Mouse (Mus musculus): ENCODE data around the gene Pdia5. TPM values are rescaled to one million over a fixed set of nuclear protein-coding genes. Genes with fewer than 3 reads are reported as not detected.
A peak's percentile ranks its signal among the peaks of the same experiment; 100 is the strongest.

Gene Pdia5
- polyA plus RNA-seq, 1 experiment from 2014 or later: 15.0 TPM

DNA sequence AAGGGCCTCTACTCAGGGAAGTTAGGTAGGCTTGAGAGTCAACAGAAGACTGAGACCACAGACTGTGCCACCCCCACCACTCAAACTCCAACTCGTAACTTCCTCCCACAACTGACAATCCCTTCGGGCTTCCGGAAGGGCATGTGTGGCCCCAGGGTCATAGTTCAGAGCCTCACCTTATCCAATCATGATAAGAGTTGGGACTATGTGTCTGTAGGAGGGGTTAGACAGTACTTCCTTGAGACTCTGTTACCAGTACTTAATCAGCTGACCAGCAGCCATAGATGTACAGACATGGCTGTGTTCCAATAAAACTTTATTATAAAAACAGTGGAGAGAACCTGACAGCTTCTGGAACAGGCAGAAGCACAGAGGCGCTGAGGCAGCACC lies 48.7 kb downstream of the Pdia5 start:
- no peaks in the 10 kb centered on the region for H3K36me3 ChIP-seq (ENCODE audit: control insufficient read depth, insufficient read depth, low read length)
- H3K9ac ChIP-seq (ENCODE audit: low read depth, low read length): no peak overlapping the region
- H3K9me3 ChIP-seq (replicated peaks; ENCODE audit: control insufficient read depth, low read length): no peaks in the 10 kb centered on the region
- no peak overlapping the region for H3K4me3 ChIP-seq (ENCODE audit: low read depth, low read length)
- no peak for ATAC-seq (replicated peaks; ENCODE audit: insufficient number of reproducible peaks, low FRiP score, low TSS enrichment)
- no peaks in the 10 kb centered on the region for H3K27me3 ChIP-seq (ENCODE audit: control insufficient read depth, insufficient read depth, low read length)
- H3K4me2 ChIP-seq: no peak overlapping the region
- H3K27ac ChIP-seq (ENCODE audit: low read depth, low read length): no peak overlapping the region
- WGBS (ENCODE audit: insufficient replicate concordance): 89% methylated on average over 4 of the region's 4 CpGs
- H3K4me1 ChIP-seq (ENCODE audit: control insufficient read depth, insufficient read depth, low read length): peaks cover 9% of the 10 kb centered on the region

DNA sequence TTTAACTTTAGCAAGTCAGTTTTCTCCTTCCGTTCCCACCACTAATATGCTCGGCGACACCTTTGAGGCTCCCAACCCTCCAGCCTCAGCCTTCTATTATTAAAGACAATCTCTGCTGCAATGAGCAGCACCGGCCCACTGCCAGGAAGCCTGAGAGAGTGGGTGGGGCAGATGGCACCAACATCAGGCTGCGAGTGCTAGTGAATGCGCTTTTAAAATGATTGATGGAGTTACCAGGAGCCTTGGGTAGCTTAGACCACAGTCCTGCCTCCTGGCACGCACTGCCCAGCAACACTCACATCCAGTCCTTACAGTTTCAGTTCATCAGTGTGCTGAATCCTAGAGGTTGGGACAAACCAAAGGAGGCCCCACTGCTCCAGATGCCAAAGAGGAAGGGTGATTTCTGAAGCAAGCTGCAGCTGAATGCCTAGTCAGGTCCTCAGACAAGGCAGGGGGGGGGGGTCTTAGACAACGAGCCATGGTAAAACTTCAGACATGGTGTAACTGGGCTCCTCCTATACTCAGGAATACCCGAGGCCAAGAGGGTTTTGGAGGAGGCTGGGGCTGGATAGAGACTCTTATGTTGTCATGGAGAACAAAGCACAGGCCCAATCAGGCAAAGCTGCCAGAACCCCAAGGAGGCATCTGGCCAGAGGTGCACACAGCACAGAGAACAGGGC lies 49.2 kb downstream of the Pdia5 start:
- no peak overlapping the region for H3K9ac ChIP-seq (ENCODE audit: low read depth, low read length)
- no peak overlapping the region for H3K27ac ChIP-seq (ENCODE audit: low read depth, low read length)
- 86% methylated on average over 9 of the region's 9 CpGs for WGBS (ENCODE audit: insufficient replicate concordance)
- no peak overlapping the region for H3K4me3 ChIP-seq (ENCODE audit: low read depth, low read length)
- H3K27me3 ChIP-seq (ENCODE audit: control insufficient read depth, insufficient read depth, low read length): no peaks in the 10 kb centered on the region
- H3K36me3 ChIP-seq (ENCODE audit: control insufficient read depth, insufficient read depth, low read length): no peaks in the 10 kb centered on the region
- no peaks in the 10 kb centered on the region for H3K9me3 ChIP-seq (replicated peaks; ENCODE audit: control insufficient read depth, low read length)
- H3K4me2 ChIP-seq: no peak overlapping the region
- peaks cover 9% of the 10 kb centered on the region for H3K4me1 ChIP-seq (ENCODE audit: control insufficient read depth, insufficient read depth, low read length)
- ATAC-seq (replicated peaks; ENCODE audit: insufficient number of reproducible peaks, low FRiP score, low TSS enrichment): no peak

DNA sequence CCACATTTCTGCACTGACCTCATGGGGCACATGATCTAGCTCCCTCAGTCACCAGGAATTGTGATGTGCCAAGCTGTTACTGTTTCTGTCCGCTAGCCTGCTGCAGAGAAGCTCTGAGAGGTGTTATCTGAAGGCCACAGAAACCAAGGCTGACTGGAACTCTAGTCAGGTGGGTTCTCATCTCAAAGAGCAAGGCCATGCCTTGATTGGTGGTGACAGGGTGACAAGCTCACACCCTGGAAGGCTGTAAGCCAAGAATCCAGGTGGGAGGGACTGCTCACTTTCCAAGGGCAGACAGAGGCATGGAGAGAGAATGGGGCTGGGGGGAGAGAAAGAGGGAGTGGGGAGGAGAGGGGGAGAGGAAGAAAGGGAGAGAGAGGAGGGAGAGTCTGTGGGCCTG lies 51.6 kb downstream of the Pdia5 start:
- Histone ChIP-seq H3K9me3 (replicated peaks; ENCODE audit: control insufficient read depth, low read length) (no peaks in the 10 kb centered on the region), H3K9ac (ENCODE audit: low read depth, low read length) (no peak overlapping the region), H3K27me3 (ENCODE audit: control insufficient read depth, insufficient read depth, low read length) (no peaks in the 10 kb centered on the region), H3K4me1 (ENCODE audit: control insufficient read depth, insufficient read depth, low read length) (peaks cover 9% of the 10 kb centered on the region), H3K4me2 (no peak overlapping the region), H3K36me3 (ENCODE audit: control insufficient read depth, insufficient read depth, low read length) (no peaks in the 10 kb centered on the region), H3K4me3 (ENCODE audit: low read depth, low read length) (no peak overlapping the region), H3K27ac (ENCODE audit: low read depth, low read length) (peak overlapping the region; percentile 76)
- 44% methylated on average over 1 of the region's 1 CpGs for WGBS (ENCODE audit: insufficient replicate concordance)
- ATAC-seq (replicated peaks; ENCODE audit: insufficient number of reproducible peaks, low FRiP score, low TSS enrichment): no peak

DNA sequence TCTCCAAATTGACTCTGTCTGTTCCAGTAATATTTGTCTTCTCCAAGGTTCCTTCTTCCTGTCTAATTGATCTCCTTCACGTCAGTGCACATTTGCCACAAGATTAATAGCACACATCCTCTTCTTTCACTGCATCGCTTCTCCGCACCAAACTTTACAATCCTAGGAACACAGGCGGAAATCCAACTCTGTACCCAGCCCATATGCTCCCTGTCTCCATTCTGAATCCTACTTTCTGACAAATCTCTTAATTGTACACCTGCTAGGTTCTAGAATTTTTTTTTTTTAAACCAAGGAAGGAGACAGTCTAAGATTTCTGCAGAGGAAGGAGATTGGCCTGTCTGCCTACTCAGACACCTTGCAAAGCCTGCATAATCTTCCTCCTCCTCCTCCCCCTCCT lies 59.1 kb downstream of the Pdia5 start:
- H3K9ac ChIP-seq (ENCODE audit: low read depth, low read length): no peak overlapping the region
- H3K36me3 ChIP-seq (ENCODE audit: control insufficient read depth, insufficient read depth, low read length): no peaks in the 10 kb centered on the region
- H3K4me3 ChIP-seq (ENCODE audit: low read depth, low read length): no peak overlapping the region
- H3K27me3 ChIP-seq (ENCODE audit: control insufficient read depth, insufficient read depth, low read length): no peaks in the 10 kb centered on the region
- H3K27ac ChIP-seq (ENCODE audit: low read depth, low read length): no peak overlapping the region
- no peaks in the 10 kb centered on the region for H3K9me3 ChIP-seq (replicated peaks; ENCODE audit: control insufficient read depth, low read length)
- ATAC-seq (replicated peaks; ENCODE audit: insufficient number of reproducible peaks, low FRiP score, low TSS enrichment): no peak
- H3K4me2 ChIP-seq: no peak overlapping the region
- H3K4me1 ChIP-seq (ENCODE audit: control insufficient read depth, insufficient read depth, low read length): no peaks in the 10 kb centered on the region
- 85% methylated on average over 4 of the region's 4 CpGs for WGBS (ENCODE audit: insufficient replicate concordance)

DNA sequence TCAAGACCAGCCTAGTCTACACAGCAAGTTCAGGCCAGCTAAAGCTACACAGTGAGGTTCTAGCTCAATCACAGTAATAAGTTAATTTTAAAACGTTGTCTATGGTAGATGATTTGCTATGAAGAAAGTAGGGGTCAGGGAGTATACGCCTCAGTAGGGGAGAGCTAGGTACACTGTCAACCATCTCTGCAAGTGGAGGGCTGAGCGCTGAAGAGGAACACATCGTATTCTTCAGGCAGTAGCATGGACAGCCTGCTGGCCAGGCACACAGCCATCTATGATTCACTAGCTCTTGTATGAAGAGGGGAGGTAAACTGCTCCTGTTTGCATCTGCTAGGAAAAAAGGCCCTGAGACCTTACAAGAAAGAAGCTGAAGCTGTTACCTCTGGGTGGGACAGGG lies 65.7 kb downstream of the Pdia5 start:
- WGBS (ENCODE audit: insufficient replicate concordance): 79% methylated on average over 4 of the region's 4 CpGs
- Histone ChIP-seq H3K27me3 (ENCODE audit: control insufficient read depth, insufficient read depth, low read length) (no peaks in the 10 kb centered on the region), H3K4me2 (no peak overlapping the region), H3K27ac (ENCODE audit: low read depth, low read length) (no peak overlapping the region), H3K4me1 (ENCODE audit: control insufficient read depth, insufficient read depth, low read length) (no peaks in the 10 kb centered on the region), H3K36me3 (ENCODE audit: control insufficient read depth, insufficient read depth, low read length) (no peaks in the 10 kb centered on the region; the same call in 1 of the 2 replicates), H3K9ac (ENCODE audit: low read depth, low read length) (no peak overlapping the region), H3K4me3 (ENCODE audit: low read depth, low read length) (no peak overlapping the region), H3K9me3 (replicated peaks; ENCODE audit: control insufficient read depth, low read length) (no peaks in the 10 kb centered on the region)
- ATAC-seq (replicated peaks; ENCODE audit: insufficient number of reproducible peaks, low FRiP score, low TSS enrichment): no peak

DNA sequence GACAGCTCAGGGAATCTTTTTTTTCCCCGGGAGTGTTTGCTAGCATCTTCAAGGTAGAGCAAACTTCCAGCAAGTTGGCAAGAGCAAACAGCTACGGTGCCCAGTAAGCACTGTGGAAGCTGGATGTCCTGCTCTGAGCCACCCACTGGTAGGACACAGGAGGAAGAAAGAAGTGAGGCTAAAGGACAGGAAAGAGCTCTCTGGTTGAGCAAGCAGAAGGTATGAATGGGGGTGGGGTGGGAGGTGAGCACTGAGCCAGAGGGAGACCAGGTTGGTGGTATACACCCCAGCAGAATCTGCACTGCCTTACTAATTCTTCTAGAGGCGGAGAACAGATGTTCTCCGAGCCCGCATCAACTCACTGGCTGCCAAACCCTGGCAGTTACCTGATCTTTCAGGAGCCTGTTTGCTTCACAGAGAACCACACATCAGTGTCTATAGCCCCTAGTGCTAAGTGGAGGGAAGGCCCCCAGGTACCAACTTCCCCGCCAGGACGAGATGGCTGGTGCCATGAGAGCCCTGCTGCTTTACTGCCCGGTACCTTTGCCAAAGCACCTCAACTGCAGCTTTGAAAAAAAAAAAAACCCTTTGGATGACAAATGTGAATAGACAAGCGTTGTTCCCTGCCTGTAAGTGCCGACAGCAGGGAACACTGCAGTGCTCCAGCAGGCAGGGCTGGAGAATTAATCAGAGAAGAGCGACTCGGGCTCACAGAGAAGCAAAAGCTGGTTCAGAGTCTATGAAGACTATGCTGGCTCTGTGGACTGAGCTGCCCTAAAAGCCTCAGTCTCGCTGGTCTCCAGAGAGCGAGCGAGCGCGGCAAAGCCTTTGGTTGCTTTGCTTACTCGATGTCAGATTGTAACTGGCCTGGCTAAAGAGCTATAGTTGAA lies 67.2 kb downstream of the Pdia5 start:
- Histone ChIP-seq H3K4me2 (no peak overlapping the region), H3K27me3 (ENCODE audit: control insufficient read depth, insufficient read depth, low read length) (no peaks in the 10 kb centered on the region), H3K36me3 (ENCODE audit: control insufficient read depth, insufficient read depth, low read length) (no peaks in the 10 kb centered on the region; the same call in 1 of the 2 replicates), H3K4me3 (ENCODE audit: low read depth, low read length) (no peak overlapping the region), H3K4me1 (ENCODE audit: control insufficient read depth, insufficient read depth, low read length) (no peaks in the 10 kb centered on the region), H3K27ac (ENCODE audit: low read depth, low read length) (no peak overlapping the region), H3K9ac (ENCODE audit: low read depth, low read length) (no peak overlapping the region), H3K9me3 (replicated peaks; ENCODE audit: control insufficient read depth, low read length) (no peaks in the 10 kb centered on the region)
- ATAC-seq (replicated peaks; ENCODE audit: insufficient number of reproducible peaks, low FRiP score, low TSS enrichment): no peak
- 73% methylated on average over 18 of the region's 18 CpGs for WGBS (ENCODE audit: insufficient replicate concordance)

DNA sequence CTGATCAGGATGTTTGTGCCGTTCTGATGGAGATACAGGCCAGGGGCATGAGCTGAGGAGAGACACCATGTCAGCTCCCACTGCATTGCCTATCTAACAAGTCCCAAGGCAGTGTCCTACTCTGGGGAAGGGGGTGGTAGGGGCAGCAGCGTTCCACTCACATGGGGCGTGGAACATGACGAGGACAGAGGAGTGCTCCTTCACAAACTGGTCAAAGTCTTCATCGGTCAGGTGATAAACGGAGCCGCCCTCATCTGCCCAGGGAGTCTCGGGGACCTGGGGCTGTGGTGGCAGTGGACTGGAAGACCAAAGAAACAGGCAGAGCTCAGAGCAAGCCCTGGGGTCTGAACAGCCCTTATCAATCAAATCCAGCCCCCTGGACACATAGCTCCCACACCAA lies 68.0 kb downstream of the Pdia5 start:
- no peaks in the 10 kb centered on the region for H3K4me1 ChIP-seq (ENCODE audit: control insufficient read depth, insufficient read depth, low read length)
- H3K9ac ChIP-seq (ENCODE audit: low read depth, low read length): no peak overlapping the region
- ATAC-seq (replicated peaks; ENCODE audit: insufficient number of reproducible peaks, low FRiP score, low TSS enrichment): no peak
- H3K9me3 ChIP-seq (replicated peaks; ENCODE audit: control insufficient read depth, low read length): no peaks in the 10 kb centered on the region
- no peak overlapping the region for H3K27ac ChIP-seq (ENCODE audit: low read depth, low read length)
- no peaks in the 10 kb centered on the region for H3K27me3 ChIP-seq (ENCODE audit: control insufficient read depth, insufficient read depth, low read length)
- H3K36me3 ChIP-seq (ENCODE audit: control insufficient read depth, insufficient read depth, low read length): no peaks in the 10 kb centered on the region; the same call in 1 of the 2 replicates
- H3K4me3 ChIP-seq (ENCODE audit: low read depth, low read length): no peak overlapping the region
- no peak overlapping the region for H3K4me2 ChIP-seq
- WGBS (ENCODE audit: insufficient replicate concordance): 88% methylated on average over 8 of the region's 8 CpGs

DNA sequence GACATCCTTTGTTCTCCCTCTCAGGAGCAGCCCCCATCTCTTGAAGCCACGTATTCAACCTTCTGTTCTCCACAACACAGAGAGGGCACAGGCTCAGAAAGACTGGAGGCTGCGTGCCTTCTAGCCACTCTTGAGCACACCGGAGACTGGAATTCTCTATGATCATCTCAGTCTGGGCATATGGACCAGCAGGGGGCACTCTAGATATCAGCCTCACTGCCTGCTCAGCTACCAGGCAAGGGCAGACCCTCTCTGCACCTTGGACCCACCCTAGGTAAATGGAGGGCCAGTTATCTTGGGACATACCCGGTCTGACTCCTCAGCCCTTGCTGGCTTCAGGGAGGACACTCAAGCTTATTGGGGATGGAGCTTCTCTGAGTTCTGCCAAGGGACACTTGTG lies 68.5 kb downstream of the Pdia5 start:
- WGBS (ENCODE audit: insufficient replicate concordance): 45% methylated on average over 4 of the region's 4 CpGs
- Histone ChIP-seq H3K9ac (ENCODE audit: low read depth, low read length) (no peak overlapping the region), H3K9me3 (replicated peaks; ENCODE audit: control insufficient read depth, low read length) (no peaks in the 10 kb centered on the region), H3K4me1 (ENCODE audit: control insufficient read depth, insufficient read depth, low read length) (no peaks in the 10 kb centered on the region), H3K4me3 (ENCODE audit: low read depth, low read length) (no peak overlapping the region), H3K27me3 (ENCODE audit: control insufficient read depth, insufficient read depth, low read length) (no peaks in the 10 kb centered on the region), H3K36me3 (ENCODE audit: control insufficient read depth, insufficient read depth, low read length) (no peaks in the 10 kb centered on the region; the same call in 1 of the 2 replicates), H3K4me2 (no peak overlapping the region), H3K27ac (ENCODE audit: low read depth, low read length) (no peak overlapping the region)
- ATAC-seq (replicated peaks; ENCODE audit: insufficient number of reproducible peaks, low FRiP score, low TSS enrichment): no peak
